Mouse (Mus musculus) cerebellum, adult 2 months (tissue): ENCODE measurements around the gene Ap3b2.

Experiments used
- CTCF ChIP-seq: fragments of 200-500 bp; IDR thresholded peaks from 2 replicates; pipeline ENCODE4 v1.5.1; 2011; ENCODE audit warnings: low read depth, mild to moderate bottlenecking, control low read depth, low read length, moderate library complexity, borderline replicate concordance; ENCODE audit not compliant: insufficient read depth
- POLR2A ChIP-seq: fragments of 200-500 bp; IDR thresholded peaks from 2 replicates; pipeline ENCODE4 v1.6.1; 2011; ENCODE audit warnings: low read length, control low read depth, borderline replicate concordance; ENCODE audit not compliant: insufficient read depth

DNA sequence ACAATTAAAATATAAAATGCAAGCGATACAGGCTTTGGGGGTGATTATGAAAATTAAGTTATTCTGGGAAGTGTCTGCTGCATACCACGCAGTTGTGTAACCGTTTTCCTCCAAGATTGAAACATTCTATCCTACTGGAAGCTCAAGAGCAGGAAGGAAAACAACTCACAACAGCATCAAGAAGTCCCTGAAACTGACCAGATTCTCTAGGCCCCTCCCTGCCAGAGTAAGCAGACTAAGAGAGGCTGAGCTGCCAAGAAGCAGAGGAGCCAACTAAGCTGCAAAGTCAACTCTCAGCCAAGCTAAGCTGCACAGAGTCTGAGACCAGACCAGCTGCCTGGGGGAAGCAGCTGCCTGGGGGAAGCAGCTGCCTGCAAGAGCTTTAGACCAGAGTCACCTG, 18.5 kb downstream of the Ap3b2 start:
- TF ChIP-seq POLR2A (no peak), CTCF (no peak)
